Mouse (Mus musculus): ENCODE results near the gene Rimbp2. TPM values are rescaled to one million over a fixed set of nuclear protein-coding genes. Genes with fewer than 3 reads are reported as not detected.
"Not testable (repeated sequence)": the region's sequence is repeated elsewhere in the genome, so short reads cannot be mapped to it uniquely, and the experiment has no call there.

Rimbp2 gene
- under 1 TPM; 0.05 to 0.25 TPM for total RNA-seq (2021)

GRCm38 (mm10) chr5:128953278-128954070 lies at the start of gene Rimbp2:
Rimbp2 (minus strand) TSS chr5:128953486.
- peak; percentile 19 for DNase-seq

GRCm38 (mm10) chr5:129002571-129003011 lies 49.3 kb upstream of the Rimbp2 start:
- peak; percentile 52 for DNase-seq

- no peak for DNase-seq
These were observed 47.6 kb upstream of the Rimbp2 start for GRCm38 (mm10) chr5:129000706-129001468.

GRCm38 (mm10) chr5:128987141-128987954 lies 34.1 kb upstream of the Rimbp2 start:
- no peak for DNase-seq

GRCm38 (mm10) chr5:128985946-128986345 lies 32.7 kb upstream of the Rimbp2 start:
- no peak for DNase-seq

GRCm38 (mm10) chr5:128984536-128984935 lies 31.2 kb upstream of the Rimbp2 start:
- no peak for DNase-seq

GRCm38 (mm10) chr5:128981607-128982006 lies 28.3 kb upstream of the Rimbp2 start:
- peak; percentile 79 for DNase-seq

GRCm38 (mm10) chr5:128980857-128981256 lies 27.6 kb upstream of the Rimbp2 start:
- no peak for DNase-seq

GRCm38 (mm10) chr5:128978957-128979356 lies 25.7 kb upstream of the Rimbp2 start:
- DNase-seq = no peak

GRCm38 (mm10) chr5:128977466-128977865 lies 24.2 kb upstream of the Rimbp2 start:
- DNase-seq = not testable (repeated sequence)

- DNase-seq = peak; percentile 38
These were observed 23.0 kb upstream of the Rimbp2 start for GRCm38 (mm10) chr5:128976266-128976665.

GRCm38 (mm10) chr5:128971298-128971697 lies 18.0 kb upstream of the Rimbp2 start:
- DNase-seq = peak; percentile 80

- DNase-seq = no peak
These were observed 17.6 kb upstream of the Rimbp2 start for GRCm38 (mm10) chr5:128970878-128971277.

- no peak for DNase-seq
These were observed 11.1 kb upstream of the Rimbp2 start for GRCm38 (mm10) chr5:128964353-128964752.

- DNase-seq = no peak
These were observed 5.6 kb upstream of the Rimbp2 start for GRCm38 (mm10) chr5:128958916-128959315.

GRCm38 (mm10) chr5:128954371-128954770 lies 1.1 kb upstream of the Rimbp2 start:
- DNase-seq = peak; percentile 35

- no peak for DNase-seq
These were observed 743 bp downstream of the Rimbp2 start for GRCm38 (mm10) chr5:128952291-128953195.

GRCm38 (mm10) chr5:128951472-128951871 lies 1.8 kb downstream of the Rimbp2 start:
- DNase-seq = no peak

GRCm38 (mm10) chr5:128947093-128947492 lies 6.2 kb downstream of the Rimbp2 start:
- DNase-seq = peak; percentile 37

GRCm38 (mm10) chr5:128940436-128940835 lies 12.8 kb downstream of the Rimbp2 start:
- no peak for DNase-seq

- peak; percentile 88 for DNase-seq
These were observed 17.9 kb downstream of the Rimbp2 start for GRCm38 (mm10) chr5:128935359-128935899.

All from heart, postnatal 4 days (tissue).